Mouse (Mus musculus): ENCODE results near the gene Fpr1. TPM values are rescaled to one million over a fixed set of nuclear protein-coding genes. Genes with fewer than 3 reads are reported as not detected.

Gene Fpr1
- total RNA-seq, 1 experiment from 2014 or later, result 117 TPM

GRCm38 (mm10) chr17:17828191-17828981, 55.4 kb downstream of the Fpr1 start:
- ATAC-seq (ENCODE audit: extremely low read depth, insufficient number of reproducible peaks, low FRiP score, poor library complexity, severe bottlenecking), result no peak

DNA sequence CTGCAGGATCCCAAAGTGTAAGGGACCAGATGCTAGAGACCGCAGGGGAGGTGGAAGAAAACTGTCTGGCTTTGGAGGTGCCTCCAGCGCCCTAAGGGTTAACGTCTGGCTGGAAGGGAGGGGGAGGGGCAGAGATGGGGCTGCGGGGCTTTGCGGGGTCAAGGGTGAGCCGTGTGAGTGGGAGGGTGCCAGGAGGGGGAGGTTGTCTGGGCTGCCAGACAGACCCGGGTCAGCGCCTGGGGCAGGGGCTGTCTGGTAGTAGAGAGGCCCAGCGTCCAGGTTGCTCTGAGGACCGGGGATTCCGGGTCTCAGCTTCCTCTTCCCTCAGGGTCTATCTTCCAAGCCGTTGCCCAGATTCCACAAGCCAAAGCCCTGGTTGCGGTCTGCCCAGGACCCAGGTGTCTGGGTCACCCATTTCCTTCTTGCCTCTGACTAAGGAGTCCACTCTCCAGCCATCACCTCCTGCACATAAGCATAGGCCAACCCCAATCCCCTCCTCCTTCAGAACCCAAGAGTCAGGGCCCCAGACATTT, 56.0 kb downstream of the Fpr1 start:
- ATAC-seq (ENCODE audit: extremely low read depth, insufficient number of reproducible peaks, low FRiP score, poor library complexity, severe bottlenecking), result no peak

DNA sequence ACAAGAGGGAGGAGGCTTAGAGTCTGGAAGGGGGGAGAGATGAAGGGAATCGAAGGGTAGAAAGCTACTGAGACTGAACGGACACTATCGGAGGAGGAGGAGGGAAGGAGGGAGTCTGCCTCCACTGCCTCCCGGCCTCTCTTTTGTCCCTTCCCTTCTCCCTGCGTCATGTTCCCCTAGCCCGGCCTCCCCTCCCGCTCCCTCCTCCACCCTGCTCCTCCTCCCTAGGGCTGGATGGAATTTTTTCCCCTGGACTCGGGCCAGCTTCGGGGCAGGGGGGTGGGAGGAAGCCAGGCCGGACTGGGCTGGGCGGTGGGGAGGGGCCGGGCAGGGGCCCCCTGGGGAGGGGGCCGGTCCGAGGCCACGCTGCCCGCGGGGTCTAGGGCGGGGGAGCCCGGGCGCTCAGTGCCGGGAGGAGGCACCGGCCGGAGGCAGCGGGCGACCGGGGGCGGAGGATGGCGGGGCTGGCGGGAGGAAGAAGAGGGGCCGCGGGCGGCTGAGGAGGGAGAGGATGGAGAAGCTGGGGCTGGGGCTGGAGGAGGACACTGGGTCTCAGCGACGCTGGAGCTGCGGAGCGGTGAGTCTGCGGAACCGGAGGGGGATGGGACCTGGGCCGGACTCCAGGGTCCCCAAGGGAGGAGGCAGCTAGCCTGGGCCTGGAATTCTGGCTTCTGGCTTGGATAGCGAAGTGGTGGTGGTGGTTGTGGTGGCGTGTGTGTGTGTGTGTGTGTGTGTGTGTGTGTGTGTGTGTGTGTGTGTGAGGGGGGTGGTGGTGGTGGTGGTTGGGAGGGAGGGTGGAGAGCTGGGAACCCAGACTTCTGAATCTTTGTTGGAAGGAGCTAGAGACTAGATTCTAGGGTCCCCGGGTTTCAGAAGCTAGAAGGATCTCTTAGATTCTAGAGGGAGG, 56.7 kb downstream of the Fpr1 start, which contains the start of gene Spaca6:
Gene Spaca6 (plus strand): TSS at position 408 of the 907 bp plus-strand sequence.
- no peak for ATAC-seq (ENCODE audit: extremely low read depth, insufficient number of reproducible peaks, low FRiP score, poor library complexity, severe bottlenecking)

Other genes with a start within 250 kb of the Fpr1 start
- not detected in 2 replicates for gene Vmn2r90, start 180.2 kb downstream of the Fpr1 start, total RNA-seq (2017)
- gene Spaca6, start 56.8 kb downstream of the Fpr1 start, total RNA-seq (2017), result 4.0 TPM in 1 of 2 replicates, not detected in the other
- gene Has1, start 28.7 kb downstream of the Fpr1 start, total RNA-seq (2017), result not detected in 2 replicates
- 93.9 and 95.4 TPM in 2 replicates for gene Fpr2, start 3.9 kb upstream of the Fpr1 start, total RNA-seq (2017)
- gene Fpr3, start 3.9 kb upstream of the Fpr1 start, total RNA-seq (2017), result not detected in 2 replicates
- gene Fpr-rs4, start 137.8 kb upstream of the Fpr1 start, total RNA-seq (2017), result not detected in 2 replicates
- gene Vmn2r124, start 165.5 kb upstream of the Fpr1 start, total RNA-seq (2017), result under 0.01 TPM in 2 replicates
- gene Vmn2r91, start 201.1 kb upstream of the Fpr1 start, total RNA-seq (2017), result not detected in 2 replicates